In genomic region chr12:112795466-112796104, GRCm38 (mm10) we compare ENCODE assay signal across 12 mouse cellular contexts. TPM values are rescaled to one million over a fixed set of nuclear protein-coding genes. Genes with fewer than 3 reads are reported as not detected.
A peak's percentile ranks its signal among the peaks of the same experiment; 100 is the strongest.
DNase-seq lines count a peak whose midpoint lies in the region; ATAC-seq lines count a peak whose summit lies in the region.
"Had no signal": no experiment of that assay in that cellular context is flagged by ENCODE, and none has a peak within 500 bp of the region (broad histone marks: within the 10 kb centered on the region; RNA-seq: fewer than 3 reads in every experiment).

No protein-coding gene starts in this region.

- ATAC-seq in liver, embryonic 12.5 days: no peak

- H3K4me3 ChIP-seq in liver, embryonic 12.5 days: no peak overlapping the region
- H3K4me3 ChIP-seq: erythroblast, embryonic 14.5 days; neural tube, embryonic 13.5 days had no signal

- H3K4me2 ChIP-seq in liver, embryonic 12.5 days: 0 out of 2 replicates have a peak overlapping the region, but pooled peaks have one; percentile 3
- H3K4me2 ChIP-seq: neural tube, embryonic 13.5 days had no signal

- intact Hi-C loops in left cerebral cortex, postnatal 14 days (cut with DNase I): loop anchor here (10.0 kb wide), 1 partner anchor 51 kb away; no protein-coding TSS in a partner anchor

- peaks cover 15% of the 10 kb centered on the region; the same call in 1 of the 2 replicates for H3K4me1 ChIP-seq in liver, embryonic 12.5 days

- no peaks in the 10 kb centered on the region for H3K36me3 ChIP-seq in liver, embryonic 12.5 days
- H3K36me3 ChIP-seq: neural tube, embryonic 13.5 days had no signal

- no peaks in the 10 kb centered on the region for H3K9me3 ChIP-seq in liver, embryonic 12.5 days (replicated peaks)
- H3K9me3 ChIP-seq: neural tube, embryonic 13.5 days had no signal

- H3K27me3 ChIP-seq in liver, embryonic 12.5 days (replicated peaks): peaks cover 57% of the 10 kb centered on the region

- H3K27ac ChIP-seq in liver, embryonic 12.5 days: no peak overlapping the region
- H3K27ac ChIP-seq: neural tube, embryonic 13.5 days had no signal

- WGBS in liver, embryonic 12.5 days (ENCODE audit: insufficient replicate concordance): 43% methylated on average over 18 of the region's 18 CpGs

- DNase-seq in 3T3-L1 (ENCODE audit: low read depth, low spot score): peak; percentile 95
- DNase-seq in Muller cell, postnatal 12 days (ENCODE audit: inconsistent ontology term): peak; percentile 84
- DNase-seq in heart, adult 8-10 months (ENCODE audit: low spot score): peak; percentile 55
- DNase-seq in kidney, postnatal 14 days: no peak
- DNase-seq in spleen, postnatal 14 days (ENCODE audit: low spot score in 2 of 2): no peak
- no peak for DNase-seq in cerebellum, adult 9-11 months
- DNase-seq in left cerebral cortex, postnatal 14 days (ENCODE audit: low spot score in 2 of 2): no peak
- DNase-seq: adrenal gland, adult 2 months; layer of hippocampus, adult 9-11 months had no signal

- no peak overlapping the region for H3K9ac ChIP-seq in liver, embryonic 12.5 days
- H3K9ac ChIP-seq: neural tube, embryonic 13.5 days had no signal

RNA-seq across cellular contexts. Expression of gene Ahnak2, which starts 6.9 kb away (rescaled TPM):
- 10 to 100 TPM; 19.3 to 24.6 (median 20.6) TPM for total RNA-seq in heart, adult 8-10 months (2022)
- polyA plus RNA-seq in liver, embryonic 12.5 days (2016; fragmentation: Nextera tagmentation; extraction: Ambion mirVana): 0.13 and 0.23 TPM in 2 replicates
- 1 to 10 TPM; 8.4 to 8.8 TPM for total RNA-seq in left cerebral cortex, postnatal 14 days (2021)

RNA-seq across cellular contexts. Expression of gene Clba1, which starts 13.2 kb away (rescaled TPM):
- 1 to 10 TPM; 1.8 to 4.3 (median 2.4) TPM for total RNA-seq in heart, adult 8-10 months (2022)
- 1.1 and 1.2 TPM in 2 replicates for polyA plus RNA-seq in liver, embryonic 12.5 days (2016; fragmentation: Nextera tagmentation; extraction: Ambion mirVana)
- total RNA-seq in left cerebral cortex, postnatal 14 days (2021): 10 to 100 TPM; 16.7 to 17.0 TPM
- polyA plus RNA-seq: erythroblast, embryonic 14.5 days had no signal

RNA-seq across cellular contexts. Expression of gene Cdca4, which starts 33.6 kb away (rescaled TPM):
- total RNA-seq in heart, adult 8-10 months (2022): 1 to 10 TPM; 5.6 to 6.5 (median 6.2) TPM
- 82.0 and 86.0 TPM in 2 replicates for polyA plus RNA-seq in liver, embryonic 12.5 days (2016; fragmentation: Nextera tagmentation; extraction: Ambion mirVana)
- total RNA-seq in left cerebral cortex, postnatal 14 days (2021): 1 to 10 TPM; 9.7 to 9.8 TPM

RNA-seq across cellular contexts. Expression of gene Pld4, which starts 35.1 kb away (rescaled TPM):
- total RNA-seq in heart, adult 8-10 months (2022): 1 to 10 TPM; 3.4 to 8.1 (median 4.3) TPM
- 7.9 and 8.0 TPM in 2 replicates for polyA plus RNA-seq in liver, embryonic 12.5 days (2016; fragmentation: Nextera tagmentation; extraction: Ambion mirVana)
- total RNA-seq in left cerebral cortex, postnatal 14 days (2021): 10 to 100 TPM in 1 of 2 experiments, 1 to 10 TPM in 1; 9.8 to 11.4 TPM

Comparison
In these comparisons a context has a peak if more than half of its experiments do, and no peak if none do; other contexts are left out.
1. DNase-seq: peak in 3T3-L1 (single experiment), Muller cell, postnatal 12 days (single experiment) and heart, adult 8-10 months (single experiment); none in kidney, postnatal 14 days (single experiment), spleen, postnatal 14 days (0 of 2), cerebellum, adult 9-11 months (single experiment) and left cerebral cortex, postnatal 14 days (0 of 2).